Mouse (Mus musculus) cortical plate, adult 2 months (tissue): ENCODE results near the gene Cbx7. TPM values are rescaled to one million over a fixed set of nuclear protein-coding genes. Genes with fewer than 3 reads are reported as not detected.

ENCODE experiments used
- H3K27ac ChIP-seq: fragments of 200-500 bp; 2 replicates; pipeline ENCODE4 v1.5.1; 2012; ENCODE audit warnings: low read length, control low read depth, inconsistent platforms; ENCODE audit not compliant: insufficient read depth
- H3K4me1 ChIP-seq: fragments of 200-500 bp; 2 replicates; pipeline ENCODE4 v1.6.1; 2011; ENCODE audit warnings: low read length; ENCODE audit not compliant: control insufficient read depth, insufficient read depth
- H3K4me3 ChIP-seq: fragments of 200-500 bp; 2 replicates; pipeline ENCODE4 v1.5.1; 2011; ENCODE audit warnings: mild to moderate bottlenecking, low read length, control low read depth; ENCODE audit not compliant: insufficient read depth
- CTCF ChIP-seq: fragments of 200-500 bp; IDR thresholded peaks from 2 replicates; pipeline ENCODE4 v1.5.1; 2011; ENCODE audit warnings: mild to moderate bottlenecking, control low read depth, low read length; ENCODE audit not compliant: insufficient read depth; ENCODE audit errors: extremely low read depth
- POLR2A ChIP-seq: fragments of 200-500 bp; IDR thresholded peaks from 2 replicates; pipeline ENCODE4 v1.6.1; 2011; ENCODE audit warnings: mild to moderate bottlenecking, low read length, control low read depth; ENCODE audit not compliant: insufficient read depth; ENCODE audit errors: extremely low read depth
- polyA plus RNA-seq: library from polyadenylated mRNA; depleted of rRNA; stranded (reverse); fragments of >200 nt; gene quantifications from 2 replicates; pipeline ENCODE4 v1.2.3, GENCODE M21; 2012

Gene Cbx7
- polyA plus RNA-seq, 1 experiment: 58.4 TPM

DNA sequence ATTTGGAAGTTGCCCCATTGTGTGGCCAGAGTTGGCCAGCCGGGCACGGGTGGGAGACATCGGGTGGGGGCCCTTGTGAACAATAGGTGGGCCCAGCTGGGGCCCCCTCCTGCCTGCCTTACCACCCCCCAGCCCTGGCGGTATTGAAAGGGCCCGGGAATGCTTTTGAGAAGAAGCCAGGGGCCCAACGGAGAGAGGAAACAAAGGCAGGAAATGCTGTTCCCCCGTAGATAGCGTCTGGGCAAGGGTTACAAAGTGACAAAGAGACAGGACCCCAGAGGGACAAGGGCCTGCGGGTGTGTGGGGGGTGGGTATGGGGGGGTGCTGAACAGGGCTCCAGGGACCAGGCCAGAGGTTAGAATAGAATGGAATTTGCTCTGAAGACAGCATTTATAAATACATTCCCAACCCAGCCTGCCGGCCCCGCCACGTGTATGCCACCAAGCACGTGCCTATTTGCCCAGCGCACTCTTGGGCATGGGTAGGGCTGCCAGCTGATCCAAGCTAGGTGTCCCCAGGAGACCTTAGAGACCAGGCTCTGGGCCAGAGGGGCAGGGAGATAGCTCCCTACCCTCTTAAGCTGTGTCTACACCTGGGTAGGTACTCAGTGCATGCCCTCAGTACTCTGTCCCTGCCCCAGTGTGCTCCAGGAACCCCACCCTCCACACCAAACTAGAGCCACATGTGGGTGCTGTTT, 33.9 kb upstream of the Cbx7 start:
- no peak overlapping the region for H3K4me3 ChIP-seq
- H3K27ac ChIP-seq: peak overlapping the region; percentile 70; the same call in 1 of the 2 replicates
- no peaks in the 10 kb centered on the region for H3K4me1 ChIP-seq
- no peak for TF ChIP-seq POLR2A
- TF ChIP-seq CTCF: no peak

DNA sequence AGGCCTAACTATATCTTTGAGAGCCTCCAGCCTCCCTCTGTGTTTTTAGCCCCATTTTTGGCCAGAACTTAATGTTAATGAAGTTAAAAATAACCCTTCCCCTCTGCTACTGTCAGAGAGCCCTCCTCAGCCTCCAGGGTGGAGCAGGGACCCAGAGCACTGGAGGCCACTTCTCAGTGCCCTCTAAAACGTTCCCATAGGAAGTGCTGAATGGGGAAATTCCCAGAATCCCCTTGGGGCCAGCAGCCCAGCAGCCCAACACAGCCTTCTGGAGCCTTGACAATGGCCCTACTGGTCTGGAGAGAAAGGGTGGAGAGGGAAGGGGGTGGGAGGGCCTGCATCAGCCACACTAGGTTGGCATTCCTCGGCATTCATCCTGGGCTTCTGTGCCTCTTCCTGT, 32.7 kb upstream of the Cbx7 start:
- H3K4me3 ChIP-seq: no peak overlapping the region
- H3K27ac ChIP-seq: no peak overlapping the region; the same call in 1 of the 2 replicates
- H3K4me1 ChIP-seq: no peaks in the 10 kb centered on the region
- TF ChIP-seq CTCF (no peak), POLR2A (no peak)

DNA sequence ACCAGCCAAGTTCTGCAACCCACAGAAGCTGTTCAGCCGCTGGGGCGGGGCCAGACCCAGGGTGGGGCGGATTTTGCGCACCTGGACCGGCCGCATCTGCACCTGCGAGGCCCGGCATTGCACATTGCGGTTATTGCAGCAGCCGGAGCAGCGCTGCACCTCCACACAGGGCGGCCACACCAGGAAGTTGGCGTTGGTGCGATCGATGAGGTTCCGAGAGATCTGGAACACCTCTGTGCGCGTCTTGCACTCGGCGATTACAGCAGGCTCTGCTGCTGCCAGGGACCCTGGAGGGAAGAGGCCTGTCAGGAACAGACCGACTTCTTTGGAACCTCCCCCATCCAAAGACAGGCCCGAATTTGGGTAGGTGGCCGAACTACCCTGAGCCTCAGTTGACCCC, 30.7 kb upstream of the Cbx7 start:
- no peak for TF ChIP-seq POLR2A
- TF ChIP-seq CTCF: no peak
- no peak overlapping the region for H3K4me3 ChIP-seq
- H3K27ac ChIP-seq: no peak overlapping the region
- no peaks in the 10 kb centered on the region for H3K4me1 ChIP-seq

DNA sequence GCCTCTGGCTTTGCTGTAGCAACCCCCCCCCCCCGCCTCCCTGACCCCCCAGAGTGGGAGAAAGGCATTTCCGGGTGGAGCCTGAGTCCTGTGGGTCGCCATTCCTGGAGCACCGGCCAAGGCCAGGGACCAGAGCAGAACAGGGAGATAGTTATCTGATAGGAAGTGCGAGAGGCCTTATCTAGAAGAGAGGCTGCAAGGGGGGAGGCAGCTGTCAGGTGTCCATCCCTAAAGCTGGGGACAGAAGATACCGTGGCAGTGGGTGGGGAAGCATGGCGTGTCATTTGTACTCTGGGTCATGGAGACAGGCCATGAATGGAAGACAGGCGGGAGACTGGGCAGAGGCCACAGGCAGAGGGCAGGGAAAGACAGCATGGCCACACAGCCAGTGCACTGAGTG, 29.8 kb upstream of the Cbx7 start:
- H3K27ac ChIP-seq: no peak overlapping the region
- no peak for TF ChIP-seq POLR2A
- no peaks in the 10 kb centered on the region for H3K4me1 ChIP-seq
- no peak overlapping the region for H3K4me3 ChIP-seq

DNA sequence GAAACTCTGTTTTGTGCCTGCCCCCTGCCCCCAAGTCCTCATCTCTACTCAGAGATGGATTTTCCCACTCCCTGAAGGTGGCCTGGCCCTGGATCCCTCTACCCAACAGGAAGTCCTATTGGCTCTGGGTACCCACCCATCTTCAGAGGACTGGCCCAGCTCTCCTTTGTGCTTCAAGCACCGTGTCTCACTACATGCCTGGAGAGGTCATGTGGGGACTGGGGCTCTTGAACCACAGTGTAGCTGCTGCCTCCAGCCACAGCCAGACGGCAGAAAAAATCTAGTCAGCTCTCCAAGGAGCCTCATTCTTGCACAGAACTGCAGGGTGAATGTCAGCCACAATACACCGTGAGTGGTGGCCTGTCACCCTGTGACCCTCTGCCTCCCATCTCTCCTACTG, 27.1 kb upstream of the Cbx7 start:
- no peak overlapping the region for H3K27ac ChIP-seq
- no peak overlapping the region for H3K4me3 ChIP-seq
- TF ChIP-seq CTCF: no peak
- TF ChIP-seq POLR2A: no peak
- no peaks in the 10 kb centered on the region for H3K4me1 ChIP-seq

DNA sequence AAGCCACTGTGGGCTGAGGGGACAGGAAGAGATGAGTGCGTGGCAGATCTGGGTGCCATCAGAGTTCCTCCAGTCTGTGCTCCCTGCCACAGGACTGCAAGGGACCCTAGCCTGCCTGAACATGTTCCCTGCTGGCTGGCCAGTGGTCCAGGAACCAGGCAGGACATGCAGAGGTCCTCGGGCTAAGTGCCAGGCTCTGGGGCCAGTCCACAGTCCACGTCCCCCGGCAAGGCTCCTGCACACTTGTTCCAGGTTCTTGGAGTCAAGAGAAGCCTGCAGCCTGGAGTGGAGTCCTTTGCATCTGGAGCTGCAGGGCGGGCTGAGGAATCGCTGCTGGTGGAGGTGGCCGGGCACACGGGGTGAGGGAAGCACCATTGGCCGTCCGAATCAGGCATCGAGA, 25.9 kb upstream of the Cbx7 start:
- H3K27ac ChIP-seq: no peak overlapping the region
- no peaks in the 10 kb centered on the region for H3K4me1 ChIP-seq
- TF ChIP-seq CTCF (no peak), POLR2A (no peak)
- no peak overlapping the region for H3K4me3 ChIP-seq

DNA sequence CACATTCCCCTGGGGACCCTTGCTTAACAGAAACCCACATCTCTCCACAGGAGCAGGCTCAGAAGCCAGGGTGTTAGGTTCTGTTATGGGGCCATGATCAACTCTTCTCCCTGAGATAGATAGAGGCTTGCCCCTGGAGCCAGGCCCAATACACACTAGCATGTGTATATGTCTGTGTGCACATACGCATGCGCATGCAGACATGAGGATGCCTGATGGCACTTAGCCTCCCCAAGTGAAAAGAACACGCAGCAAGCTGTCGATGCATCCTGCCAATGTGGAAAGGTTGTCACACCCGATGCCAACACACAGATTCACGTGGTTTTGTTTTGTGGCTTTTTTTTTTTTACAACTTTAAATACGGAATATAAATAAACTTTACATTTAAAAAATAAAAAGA, 24.6 kb upstream of the Cbx7 start:
- H3K27ac ChIP-seq: no peak overlapping the region
- no peak overlapping the region for H3K4me3 ChIP-seq
- H3K4me1 ChIP-seq: no peaks in the 10 kb centered on the region
- TF ChIP-seq CTCF: no peak
- TF ChIP-seq POLR2A: no peak

DNA sequence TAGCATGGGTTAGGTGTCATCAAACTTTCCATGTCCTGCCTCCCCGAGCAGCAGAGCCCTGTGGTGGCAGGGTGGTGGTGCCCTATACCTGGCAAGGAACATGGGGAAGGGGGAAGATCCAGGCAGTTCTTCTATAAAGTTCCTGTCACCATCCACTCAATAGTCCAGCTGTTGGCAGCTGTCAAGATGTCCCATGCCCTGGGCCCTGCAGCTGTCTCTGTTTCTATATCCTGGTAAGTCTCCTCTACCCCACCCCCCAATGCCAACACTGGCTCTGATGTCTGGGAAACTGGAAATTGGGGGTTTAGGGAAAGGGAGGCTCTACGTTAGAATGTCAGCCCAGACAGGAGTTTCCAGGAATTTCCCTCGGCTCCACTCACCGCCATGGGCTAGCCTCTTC, 23.6 kb upstream of the Cbx7 start:
- no peak overlapping the region for H3K4me3 ChIP-seq
- H3K4me1 ChIP-seq: no peaks in the 10 kb centered on the region
- TF ChIP-seq CTCF (no peak), POLR2A (no peak)
- H3K27ac ChIP-seq: no peak overlapping the region

DNA sequence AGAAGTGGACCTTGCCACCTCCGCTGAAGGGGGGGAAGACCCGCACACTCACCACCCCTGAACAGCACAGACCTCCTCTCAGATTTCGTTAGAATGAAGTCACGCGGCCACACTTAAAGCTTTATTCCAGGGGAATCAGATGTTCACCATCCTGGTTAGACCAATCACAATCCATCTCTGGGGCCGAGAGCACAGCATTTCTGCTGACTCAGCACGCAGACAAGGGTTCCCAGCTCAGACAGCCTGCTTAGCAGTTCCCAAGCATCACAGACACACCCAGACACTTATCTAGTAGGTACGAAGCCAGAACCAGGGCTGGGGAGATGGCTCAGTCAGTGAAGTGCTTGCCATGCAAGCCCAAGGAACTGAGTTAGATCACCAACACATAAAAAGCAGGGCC, 15.3 kb upstream of the Cbx7 start:
- Histone ChIP-seq H3K4me1 (no peaks in the 10 kb centered on the region; the same call in 1 of the 2 replicates), H3K4me3 (no peak overlapping the region), H3K27ac (no peak overlapping the region)
- TF ChIP-seq CTCF (no peak), POLR2A (no peak)

DNA sequence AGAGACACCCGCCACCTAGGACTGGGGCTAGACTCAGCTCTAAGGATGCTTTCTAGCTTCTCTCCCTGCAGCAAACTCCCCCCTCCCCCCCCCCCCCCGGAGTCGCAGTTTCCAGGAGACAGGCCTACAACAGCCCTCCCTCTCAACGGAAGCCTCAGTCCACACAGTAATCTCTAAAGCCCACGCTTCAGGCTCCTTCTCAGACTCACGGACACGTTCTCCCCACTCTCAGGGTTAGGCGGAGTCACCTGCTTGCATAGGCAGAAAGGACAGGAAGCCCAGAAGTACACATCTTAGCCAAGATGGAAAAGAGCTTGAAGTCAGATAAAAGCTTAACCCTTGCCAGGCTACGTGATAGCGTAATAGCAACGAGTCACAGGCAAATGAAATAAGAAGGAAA, 14.6 kb upstream of the Cbx7 start:
- no peak overlapping the region for H3K4me3 ChIP-seq
- no peaks in the 10 kb centered on the region; the same call in 1 of the 2 replicates for H3K4me1 ChIP-seq
- no peak overlapping the region for H3K27ac ChIP-seq
- TF ChIP-seq CTCF (no peak), POLR2A (no peak)
